Mouse (Mus musculus): ENCODE results near the gene Chat.
"Not testable (repeated sequence)": the region's sequence is repeated elsewhere in the genome, so short reads cannot be mapped to it uniquely, and the experiment has no call there.

Gene Chat

GRCm38 (mm10) chr14:32452552-32452951, 13.2 kb downstream of the Chat start:
- DNase-seq (ENCODE audit: low spot score), result no peak

GRCm38 (mm10) chr14:32446989-32447388, 18.8 kb downstream of the Chat start:
- DNase-seq (ENCODE audit: low spot score), result no peak

GRCm38 (mm10) chr14:32443446-32443845, 22.3 kb downstream of the Chat start:
- DNase-seq (ENCODE audit: low spot score), result no peak

- DNase-seq (ENCODE audit: low spot score), result no peak
Measured at GRCm38 (mm10) chr14:32439744-32440143, 26.0 kb downstream of the Chat start.

- no peak for DNase-seq (ENCODE audit: low spot score)
Measured at GRCm38 (mm10) chr14:32439316-32439715, 26.5 kb downstream of the Chat start.

GRCm38 (mm10) chr14:32437352-32437793, 28.4 kb downstream of the Chat start:
- no peak for DNase-seq (ENCODE audit: low spot score)

GRCm38 (mm10) chr14:32429030-32429602, 36.7 kb downstream of the Chat start:
- no peak for DNase-seq (ENCODE audit: low spot score)

GRCm38 (mm10) chr14:32423946-32424345, 41.8 kb downstream of the Chat start:
- DNase-seq (ENCODE audit: low spot score), result no peak

- no peak for DNase-seq (ENCODE audit: low spot score)
Measured at GRCm38 (mm10) chr14:32418747-32419146, 47.0 kb downstream of the Chat start.

GRCm38 (mm10) chr14:32412075-32412474, 53.7 kb downstream of the Chat start:
- no peak for DNase-seq (ENCODE audit: low spot score)

GRCm38 (mm10) chr14:32410084-32410483, 55.7 kb downstream of the Chat start:
- no peak for DNase-seq (ENCODE audit: low spot score)

GRCm38 (mm10) chr14:32405399-32405798, 60.4 kb downstream of the Chat start:
- DNase-seq (ENCODE audit: low spot score), result not testable (repeated sequence)

GRCm38 (mm10) chr14:32388196-32388595, 77.6 kb downstream of the Chat start, which contains the start of gene 1700024G13Rik:
1700024G13Rik (minus strand) TSS chr14:32388391.
- DNase-seq (ENCODE audit: low spot score), result peak; percentile 11

- no peak for DNase-seq (ENCODE audit: low spot score)
Measured at GRCm38 (mm10) chr14:32381619-32382018, 84.2 kb downstream of the Chat start.

- DNase-seq (ENCODE audit: low spot score), result no peak
Measured at GRCm38 (mm10) chr14:32381066-32381465, 84.7 kb downstream of the Chat start.

- no peak for DNase-seq (ENCODE audit: low spot score)
Measured at GRCm38 (mm10) chr14:32380099-32380480, 85.7 kb downstream of the Chat start.

GRCm38 (mm10) chr14:32379395-32380098, 86.2 kb downstream of the Chat start:
- DNase-seq (ENCODE audit: low spot score), result no peak

- no peak for DNase-seq (ENCODE audit: low spot score)
Measured at GRCm38 (mm10) chr14:32372510-32372909, 93.3 kb downstream of the Chat start.

- no peak for DNase-seq (ENCODE audit: low spot score)
Measured at GRCm38 (mm10) chr14:32369756-32370155, 96.0 kb downstream of the Chat start.

- DNase-seq (ENCODE audit: low spot score), result no peak
Measured at GRCm38 (mm10) chr14:32364359-32364758, 101.4 kb downstream of the Chat start.
